Mouse (Mus musculus): ENCODE measurements around the gene BC052040.

GRCm38 (mm10) chr2:115785687-115786086 is 204.2 kb downstream of the BC052040 start:
- TF ChIP-seq POLR2A (IDR thresholded peaks at IDR 0.05; ENCODE audit: control insufficient read depth, extremely low read depth, insufficient read depth, low read length, poor library complexity), result no peak
- no peak for TF ChIP-seq CTCF (IDR thresholded peaks at IDR 0.05; ENCODE audit: borderline replicate concordance, control insufficient read depth, extremely low read depth, insufficient read depth, low read length, poor library complexity)
